Mouse (Mus musculus) neural tube, embryonic 13.5 days (tissue): ENCODE data around the gene Cnot10. TPM values are rescaled to one million over a fixed set of nuclear protein-coding genes. Genes with fewer than 3 reads are reported as not detected.
A peak's percentile ranks its signal among the peaks of the same experiment; 100 is the strongest.

Experiments used
- ATAC-seq: fragments of 200-750 bp; cut with Nextera tagmentation; 2 replicates; pipeline ENCODE4 v1.8.0; 2017; ENCODE audit warnings: low read depth, mild to moderate bottlenecking, moderate TSS enrichment, moderate library complexity
- H3K27ac ChIP-seq: fragments of 300-500 bp; sonication (generic); replicated peaks from 2 replicates; pipeline ENCODE4 v1.5.1; 2015; ENCODE audit warnings: moderate library complexity, mild to moderate bottlenecking, inconsistent platforms
- H3K27me3 ChIP-seq: fragments of 300-500 bp; sonication (generic); 2 replicates; pipeline ENCODE4 v1.6.1; 2015; ENCODE audit warnings: mild to moderate bottlenecking, inconsistent platforms
- H3K36me3 ChIP-seq: fragments of 300-500 bp; sonication (generic); 2 replicates; pipeline ENCODE4 v1.6.1; 2015; ENCODE audit warnings: mild to moderate bottlenecking, inconsistent platforms
- H3K4me1 ChIP-seq: fragments of 300-500 bp; sonication (generic); replicated peaks from 2 replicates; pipeline ENCODE4 v1.6.1; 2015; ENCODE audit warnings: inconsistent platforms
- H3K4me2 ChIP-seq: fragments of 300-500 bp; sonication (generic); 2 replicates; pipeline ENCODE4 v1.6.1; 2015; ENCODE audit warnings: inconsistent platforms, mild to moderate bottlenecking, moderate library complexity
- H3K4me3 ChIP-seq: fragments of 300-500 bp; sonication (generic); 2 replicates; pipeline ENCODE4 v1.5.1; 2015; ENCODE audit warnings: mild to moderate bottlenecking, inconsistent platforms
- H3K9ac ChIP-seq: fragments of 300-500 bp; sonication (generic); 2 replicates; pipeline ENCODE4 v1.6.1; 2015; ENCODE audit warnings: moderate library complexity, mild to moderate bottlenecking, inconsistent platforms
- H3K9me3 ChIP-seq: fragments of 300-500 bp; sonication (generic); 2 replicates; pipeline ENCODE4 v1.6.1; 2016; ENCODE audit warnings: inconsistent platforms
- WGBS: fragments of 180-500 bp; shearing (Covaris S2); methylation state at CpG from one replicate; pipeline ENCODE4 v1.1.7; 2015; 5-methylcytosine and 5-hydroxymethylcytosine counted together
- polyA plus RNA-seq: library from polyadenylated mRNA; unstranded; fragments of >200 nt; fragmentation: Nextera tagmentation; extraction: Ambion mirVana; gene quantifications from 2 replicates; pipeline ENCODE4 v1.2.1, GENCODE M21; 2015

Cnot10 gene
- polyA plus RNA-seq = 57.1 and 62.2 TPM in 2 replicates

GRCm38 (mm10) chr9:114639839-114640646, at the start of gene Cnot10:
Gene Cnot10, minus strand, starts transcription at chr9:114640184.
- WGBS = 4% methylated on average over 51 of the region's 51 CpGs
- peak within 1 kb of the TSS; percentile 96 for H3K4me2 ChIP-seq
- peak; percentile 97 for ATAC-seq
- peaks cover 5% of the 10 kb centered on the region; the same call in 1 of the 2 replicates for H3K36me3 ChIP-seq
- no peaks in the 10 kb centered on the region for H3K9me3 ChIP-seq
- peaks cover 29% of the 10 kb centered on the region for H3K4me1 ChIP-seq
- peak within 1 kb of the TSS; percentile 83 for H3K9ac ChIP-seq
- H3K27ac ChIP-seq = peak within 1 kb of the TSS; percentile 90
- peaks cover 25% of the 10 kb centered on the region for H3K27me3 ChIP-seq
- H3K4me3 ChIP-seq = peak within 1 kb of the TSS; percentile 90

DNA sequence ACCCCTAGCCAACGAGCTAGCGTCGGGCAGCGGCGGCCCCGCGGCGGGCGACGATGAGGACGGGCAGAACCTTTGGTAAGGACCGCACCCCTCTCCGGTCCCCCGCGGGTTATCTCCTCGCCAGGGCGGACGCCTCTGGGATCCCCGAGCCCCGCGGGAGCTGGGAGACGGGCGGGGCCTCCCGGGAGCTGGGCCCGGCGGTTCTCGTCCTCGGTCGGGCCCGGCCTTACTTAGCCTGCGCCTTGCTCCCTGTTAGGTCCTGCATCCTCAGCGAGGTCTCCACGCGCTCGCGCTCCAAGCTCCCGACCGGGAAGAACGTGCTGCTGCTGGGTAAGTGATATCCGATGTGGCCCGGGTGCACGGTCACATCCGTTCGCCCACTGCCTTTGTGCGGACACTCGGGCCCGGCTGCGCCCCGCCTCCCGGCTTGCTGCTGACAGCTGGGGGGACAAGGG, 49.0 kb upstream of the Cnot10 start:
- peak overlapping the region; percentile 96 for H3K9ac ChIP-seq
- H3K4me3 ChIP-seq = peak overlapping the region; percentile 99
- ATAC-seq = peak; percentile 70
- peaks cover 28% of the 10 kb centered on the region for H3K36me3 ChIP-seq
- under 1% methylated on average over 50 of the region's 50 CpGs for WGBS
- H3K27ac ChIP-seq = peak overlapping the region; percentile 98
- no peaks in the 10 kb centered on the region for H3K9me3 ChIP-seq
- H3K4me2 ChIP-seq = peak overlapping the region; percentile 76
- no peaks in the 10 kb centered on the region for H3K27me3 ChIP-seq
- peaks cover 39% of the 10 kb centered on the region for H3K4me1 ChIP-seq

DNA sequence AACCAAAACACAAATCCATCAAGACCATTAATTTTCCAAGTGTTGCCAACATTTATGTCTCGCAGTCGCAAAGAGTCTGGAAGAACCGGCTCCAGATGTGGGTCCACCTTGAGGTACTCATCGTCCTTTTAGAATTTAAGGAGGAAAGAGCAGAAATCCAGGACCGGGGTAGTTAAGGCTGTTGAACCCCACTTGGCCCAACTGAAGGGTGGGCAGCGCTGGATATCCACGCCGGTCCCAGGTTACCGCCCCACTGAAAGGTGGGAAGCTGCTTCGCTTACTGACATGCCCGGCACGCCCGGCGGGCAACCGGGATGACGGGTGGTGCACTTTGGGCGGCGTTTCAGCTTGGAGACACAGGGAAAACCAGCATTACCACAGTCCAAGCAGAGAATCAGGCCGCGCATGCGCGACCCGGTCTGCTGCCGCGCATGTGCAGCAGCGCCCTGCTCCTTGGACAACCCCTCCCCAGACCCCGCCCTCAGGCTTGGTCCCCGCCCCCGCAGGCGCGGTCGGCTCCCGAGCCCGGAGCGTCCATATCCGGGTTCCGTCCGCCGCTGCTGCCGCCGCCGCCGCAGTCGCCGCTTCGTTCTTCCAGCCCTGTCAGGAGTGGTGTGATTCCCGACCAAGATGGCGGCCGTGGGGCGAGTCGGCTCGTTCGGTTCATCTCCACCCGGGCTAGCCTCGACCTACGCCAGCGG, 48.4 kb upstream of the Cnot10 start, which contains the start of gene Dync1li1:
Gene Dync1li1 (plus strand): TSS at position 539 of the 701 bp plus-strand sequence.
- H3K27me3 ChIP-seq = no peaks in the 10 kb centered on the region
- peaks cover 22% of the 10 kb centered on the region for H3K36me3 ChIP-seq
- peak within 1 kb of the TSS; percentile 99 for H3K4me3 ChIP-seq
- peak; percentile 94 for ATAC-seq
- peak within 1 kb of the TSS; percentile 98 for H3K27ac ChIP-seq
- peaks cover 39% of the 10 kb centered on the region for H3K4me1 ChIP-seq
- under 1% methylated on average over 54 of the region's 57 CpGs for WGBS
- H3K4me2 ChIP-seq = peak within 1 kb of the TSS; percentile 76
- H3K9ac ChIP-seq = peak within 1 kb of the TSS; percentile 96
- H3K9me3 ChIP-seq = no peaks in the 10 kb centered on the region

DNA sequence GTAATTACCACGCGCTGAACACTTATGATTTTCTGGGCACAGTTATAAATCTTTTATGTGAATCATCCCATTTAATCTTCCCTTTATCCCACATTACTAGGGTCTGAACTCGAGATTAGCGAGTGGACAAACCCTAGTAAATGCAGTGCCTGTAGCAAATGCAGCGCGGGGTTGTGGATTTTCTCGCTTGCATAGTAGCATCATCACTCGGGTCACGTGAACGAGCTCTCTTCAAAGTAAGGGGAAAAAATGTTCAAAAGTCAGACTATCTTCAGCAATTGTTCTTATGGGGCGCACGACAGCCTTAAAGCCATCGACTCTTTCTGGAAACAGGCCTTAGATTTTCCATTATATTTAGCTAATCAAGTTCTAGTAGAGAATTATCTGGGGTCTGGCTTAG, 47.7 kb upstream of the Cnot10 start:
- Histone ChIP-seq H3K9ac (peak overlapping the region; percentile 96), H3K36me3 (peaks cover 16% of the 10 kb centered on the region), H3K4me3 (peak overlapping the region; percentile 99), H3K4me2 (peak overlapping the region; percentile 76), H3K9me3 (no peaks in the 10 kb centered on the region), H3K27me3 (no peaks in the 10 kb centered on the region), H3K27ac (peak overlapping the region; percentile 98), H3K4me1 (peaks cover 35% of the 10 kb centered on the region)
- ATAC-seq = no peak
- WGBS = 76% methylated on average over 13 of the region's 13 CpGs

DNA sequence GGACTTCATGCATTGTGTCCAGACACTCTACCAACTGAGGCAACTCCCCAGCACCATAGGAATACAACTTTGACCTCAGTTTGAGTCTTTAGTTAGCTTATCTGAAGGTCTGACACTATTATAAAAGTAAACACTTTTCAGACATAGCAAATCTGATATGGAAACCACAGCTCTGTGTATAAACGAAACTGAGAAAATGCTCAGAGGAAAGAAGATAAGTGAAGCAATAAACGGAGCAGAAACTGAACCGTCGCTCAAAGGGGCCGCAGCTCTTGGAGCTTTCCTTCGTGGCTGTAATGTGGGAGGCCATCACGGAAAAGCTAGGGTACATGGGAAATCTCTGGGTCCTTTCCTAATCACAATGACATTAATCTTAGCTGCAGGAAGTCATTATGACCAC, 46.3 kb upstream of the Cnot10 start:
- H3K9me3 ChIP-seq = no peaks in the 10 kb centered on the region
- no peak overlapping the region for H3K27ac ChIP-seq
- H3K9ac ChIP-seq = no peak overlapping the region
- WGBS = 91% methylated on average over 7 of the region's 7 CpGs
- H3K4me1 ChIP-seq = peaks cover 25% of the 10 kb centered on the region
- H3K36me3 ChIP-seq = peaks cover 3% of the 10 kb centered on the region; the same call in 1 of the 2 replicates
- ATAC-seq = no peak
- no peak overlapping the region for H3K4me3 ChIP-seq
- H3K4me2 ChIP-seq = no peak overlapping the region
- H3K27me3 ChIP-seq = no peaks in the 10 kb centered on the region

DNA sequence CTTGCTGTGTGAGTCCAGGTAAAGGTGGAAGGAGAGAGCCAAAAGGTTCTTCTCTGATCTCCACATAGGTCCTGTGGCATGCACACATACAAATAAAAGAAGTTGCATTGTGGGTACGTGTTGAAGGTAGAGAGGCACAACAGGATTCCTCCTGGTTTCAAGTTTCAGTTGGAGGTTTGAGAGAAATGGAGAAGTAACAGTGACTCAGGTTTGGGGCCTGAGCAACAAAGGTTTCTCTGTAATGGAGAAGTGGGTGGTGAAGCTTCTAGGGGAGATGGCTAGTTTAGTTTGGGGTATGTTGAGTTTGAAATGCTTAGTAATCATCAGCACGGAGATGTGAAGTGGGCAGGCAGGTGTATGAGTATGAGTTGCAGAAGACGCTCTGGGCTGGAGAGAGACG, 42.2 kb upstream of the Cnot10 start:
- no peaks in the 10 kb centered on the region for H3K36me3 ChIP-seq
- H3K9ac ChIP-seq = no peak overlapping the region
- H3K4me2 ChIP-seq = no peak overlapping the region
- no peaks in the 10 kb centered on the region for H3K9me3 ChIP-seq
- H3K4me1 ChIP-seq = 0 out of 2 replicates have a peak, but pooled peaks cover under 1% of the 10 kb centered on the region
- WGBS = 85% methylated on average over 4 of the region's 4 CpGs
- ATAC-seq = no peak
- H3K27me3 ChIP-seq = no peaks in the 10 kb centered on the region
- H3K4me3 ChIP-seq = no peak overlapping the region
- H3K27ac ChIP-seq = no peak overlapping the region

DNA sequence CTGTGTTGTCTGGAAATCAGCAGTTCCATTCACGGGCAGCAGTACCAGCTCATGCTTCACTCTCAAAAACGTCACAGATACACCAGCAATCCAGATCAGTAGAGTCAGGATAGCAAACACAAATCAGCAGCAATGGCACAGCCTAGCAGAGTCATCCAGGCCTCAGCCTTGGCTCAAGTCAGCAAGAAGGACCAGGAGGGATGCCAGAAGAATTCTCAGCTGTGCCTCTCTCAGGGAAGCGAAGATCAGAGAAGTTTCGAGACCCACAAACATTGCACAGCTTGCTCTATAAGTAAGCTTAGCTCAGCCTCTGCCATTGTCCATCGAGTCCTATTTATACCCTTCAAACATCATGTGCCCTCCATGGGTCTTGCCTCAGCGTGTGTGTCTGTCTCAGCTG, 40.5 kb upstream of the Cnot10 start:
- WGBS = 83% methylated on average over 6 of the region's 6 CpGs
- Histone ChIP-seq H3K9me3 (no peaks in the 10 kb centered on the region), H3K9ac (no peak overlapping the region), H3K36me3 (no peaks in the 10 kb centered on the region), H3K27ac (no peak overlapping the region), H3K4me1 (no peaks in the 10 kb centered on the region), H3K4me2 (no peak overlapping the region), H3K4me3 (no peak overlapping the region), H3K27me3 (no peaks in the 10 kb centered on the region)
- ATAC-seq = no peak

DNA sequence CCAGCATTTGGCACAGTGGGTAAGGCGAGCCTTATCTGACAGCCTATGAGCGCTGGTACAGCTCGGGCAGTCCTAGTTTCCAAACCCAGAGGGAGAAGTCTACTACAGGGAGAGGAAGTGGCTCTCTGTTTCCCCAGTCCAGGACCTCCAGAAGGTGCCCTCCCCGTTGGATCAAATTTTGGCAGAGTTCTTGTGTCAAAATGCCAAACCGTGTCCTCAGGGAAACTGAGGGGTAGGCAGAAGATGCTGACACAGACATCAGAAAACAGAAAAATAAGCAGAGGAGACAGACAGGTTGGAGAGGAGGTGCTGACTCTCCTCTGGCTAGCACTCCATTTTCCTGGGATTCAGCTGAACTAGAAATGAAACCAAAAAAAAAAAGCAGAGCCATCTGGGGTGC, 40.0 kb upstream of the Cnot10 start:
- Histone ChIP-seq H3K27ac (no peak overlapping the region), H3K4me3 (no peak overlapping the region), H3K36me3 (no peaks in the 10 kb centered on the region), H3K9me3 (no peaks in the 10 kb centered on the region), H3K9ac (no peak overlapping the region), H3K27me3 (no peaks in the 10 kb centered on the region), H3K4me1 (no peaks in the 10 kb centered on the region), H3K4me2 (no peak overlapping the region)
- WGBS = 86% methylated on average over 5 of the region's 5 CpGs
- ATAC-seq = no peak

DNA sequence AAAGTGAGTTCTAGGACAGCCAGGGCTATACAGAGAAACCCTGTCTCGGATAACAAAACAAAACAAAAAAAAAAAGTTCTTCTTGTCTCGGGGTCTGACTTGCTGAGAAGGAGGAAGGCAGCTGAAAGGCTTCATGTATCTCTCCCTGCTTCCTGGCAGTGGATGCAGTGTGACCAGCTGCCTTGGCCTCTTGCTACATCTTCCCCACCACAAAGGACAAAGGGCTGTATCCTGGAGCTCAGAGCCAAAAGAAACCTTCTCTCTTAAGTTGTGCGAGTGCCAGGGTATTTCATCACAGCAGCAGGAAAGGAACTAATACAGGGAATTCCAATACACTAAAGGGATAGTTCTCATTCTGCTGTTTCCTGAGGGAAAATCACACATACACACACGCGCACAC, 38.6 kb upstream of the Cnot10 start:
- H3K27ac ChIP-seq = no peak overlapping the region
- H3K4me1 ChIP-seq = peaks cover 4% of the 10 kb centered on the region
- H3K9me3 ChIP-seq = no peaks in the 10 kb centered on the region
- H3K4me2 ChIP-seq = no peak overlapping the region
- no peaks in the 10 kb centered on the region for H3K36me3 ChIP-seq
- no peaks in the 10 kb centered on the region for H3K27me3 ChIP-seq
- H3K9ac ChIP-seq = no peak overlapping the region
- ATAC-seq = no peak
- whole genome bisulfite sequencing = 92% methylated on average over 5 of the region's 5 CpGs
- H3K4me3 ChIP-seq = no peak overlapping the region

DNA sequence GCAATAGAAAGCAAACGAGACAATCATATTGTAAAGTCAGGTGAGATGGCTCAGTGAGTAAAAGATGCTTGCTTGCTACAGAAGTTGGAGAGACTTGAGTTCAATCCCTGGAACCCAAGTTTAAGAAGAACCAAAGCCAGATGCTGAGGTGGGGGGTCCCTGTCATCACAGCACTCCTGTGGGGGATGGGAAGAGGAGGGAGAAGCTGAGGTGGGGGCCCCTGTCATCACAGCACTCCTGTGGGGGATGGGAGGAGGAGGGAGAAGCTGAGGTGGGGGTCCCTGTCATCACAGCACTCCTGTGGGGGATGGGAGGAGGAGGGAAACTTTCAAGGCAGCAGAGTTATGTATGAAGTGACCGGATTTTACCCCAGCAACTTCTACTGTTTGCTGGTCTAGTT, 33.6 kb upstream of the Cnot10 start:
- Histone ChIP-seq H3K9me3 (no peaks in the 10 kb centered on the region), H3K4me3 (no peak overlapping the region)
- no peak for ATAC-seq

GRCm38 (mm10) chr9:114672703-114673561, 32.9 kb upstream of the Cnot10 start:
- Histone ChIP-seq H3K9ac (peak overlapping the region; percentile 71), H3K9me3 (no peaks in the 10 kb centered on the region), H3K27ac (peak overlapping the region; percentile 80), H3K36me3 (no peaks in the 10 kb centered on the region), H3K4me2 (peak overlapping the region; percentile 60), H3K27me3 (no peaks in the 10 kb centered on the region), H3K4me3 (peak overlapping the region; percentile 33), H3K4me1 (peaks cover 12% of the 10 kb centered on the region)
- ATAC-seq = peak; percentile 82; the same call in 1 of the 2 replicates
- 9% methylated on average over 24 of the region's 24 CpGs for WGBS

More for the DNA sequence above, 33.6 kb upstream of the Cnot10 start:
- peak overlapping the region; percentile 60 for H3K4me2 ChIP-seq
- H3K36me3 ChIP-seq = no peaks in the 10 kb centered on the region
- no peaks in the 10 kb centered on the region for H3K27me3 ChIP-seq
- H3K27ac ChIP-seq = peak overlapping the region; percentile 80
- WGBS = 44% methylated on average over 2 of the region's 2 CpGs
- peaks cover 12% of the 10 kb centered on the region for H3K4me1 ChIP-seq
- peak overlapping the region; percentile 71; the same call in 1 of the 2 replicates for H3K9ac ChIP-seq
